Mouse (Mus musculus) hematopoietic stem cell, adult 5-6 weeks (primary cell): ENCODE data around the gene Nudcd3. TPM values are rescaled to one million over a fixed set of nuclear protein-coding genes. Genes with fewer than 3 reads are reported as not detected.

ENCODE experiments used
- ATAC-seq, 2 experiments: fragments of 125-278 bp in 1 of 2; replicated peaks in 1 of 2; 2 replicates each; pipeline ENCODE4 v1.8.0; 2016 to 2017; ENCODE audit warnings: inconsistent platforms in 2 of 2, mild to moderate bottlenecking in 2 of 2, moderate number of reproducible peaks in 2 of 2, low read depth in 1 of 2, moderate TSS enrichment in 1 of 2; ENCODE audit not compliant: low FRiP score in 2 of 2, poor library complexity in 2 of 2, severe bottlenecking in 2 of 2, insufficient read depth in 1 of 2, low TSS enrichment in 1 of 2
- total RNA-seq: library from RNA; stranded (forward); fragments of 172-1452, 232-1000 nt; gene quantifications from 2 replicates; pipeline ENCODE4 v1.2.3, GENCODE M21; 2017

Nudcd3 gene
- total RNA-seq, 1 experiment from 2014 or later = 37.8 TPM

DNA sequence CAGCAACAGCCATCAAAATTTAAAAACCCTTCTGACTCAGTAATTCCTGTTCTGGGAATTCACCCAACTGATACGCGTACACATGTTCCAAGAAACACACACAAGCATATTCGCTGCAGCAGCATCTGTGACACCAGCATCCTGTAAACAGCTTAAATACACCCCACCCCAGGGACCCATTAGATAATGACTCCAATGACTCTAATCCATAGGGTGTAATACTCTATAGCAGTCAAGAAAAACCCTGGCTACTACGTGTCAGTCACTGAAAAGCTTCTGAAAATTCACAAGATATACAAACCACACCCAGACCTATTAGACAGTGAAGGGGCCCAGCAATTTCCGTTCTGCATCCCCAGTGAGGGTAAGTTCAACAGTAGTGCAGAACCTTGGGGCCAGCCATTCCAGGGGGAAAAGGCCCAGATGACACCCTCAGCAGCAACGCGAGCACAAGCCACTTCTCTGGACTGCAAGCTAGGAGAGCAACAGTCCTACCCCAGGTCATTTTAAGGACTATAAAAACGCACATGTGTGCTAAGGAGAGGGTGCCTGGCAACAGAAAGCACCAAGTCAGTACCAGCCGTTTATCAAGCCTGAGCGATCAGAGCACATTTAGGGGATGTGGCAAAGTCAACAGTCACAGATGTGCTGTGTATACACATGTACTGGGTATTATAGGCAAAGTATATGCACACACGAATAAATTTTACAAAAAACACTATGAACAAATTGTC lies 15.8 kb downstream of the Nudcd3 start:
- ATAC-seq = peak; percentile 47 to 57; a peak in 3 of 4 replicates

DNA sequence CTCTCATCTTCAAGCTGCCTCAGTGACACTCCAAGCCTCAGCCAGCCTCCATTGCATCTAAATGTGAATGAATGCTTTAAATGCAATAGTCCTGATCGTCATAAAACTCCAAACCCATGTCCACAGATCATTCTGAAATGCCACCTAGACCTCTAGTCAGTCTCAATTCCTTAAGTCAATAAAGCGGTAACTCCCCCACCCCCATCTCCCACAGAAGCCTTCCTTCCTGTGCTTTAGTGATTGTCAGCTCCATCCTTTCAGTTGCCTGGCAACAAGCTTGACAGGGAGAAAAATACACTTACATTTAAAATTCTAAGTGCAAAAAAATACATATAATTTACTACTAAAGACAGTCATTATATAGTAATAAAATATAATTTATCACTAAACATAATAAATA lies 17.0 kb downstream of the Nudcd3 start:
- ATAC-seq = no peak

DNA sequence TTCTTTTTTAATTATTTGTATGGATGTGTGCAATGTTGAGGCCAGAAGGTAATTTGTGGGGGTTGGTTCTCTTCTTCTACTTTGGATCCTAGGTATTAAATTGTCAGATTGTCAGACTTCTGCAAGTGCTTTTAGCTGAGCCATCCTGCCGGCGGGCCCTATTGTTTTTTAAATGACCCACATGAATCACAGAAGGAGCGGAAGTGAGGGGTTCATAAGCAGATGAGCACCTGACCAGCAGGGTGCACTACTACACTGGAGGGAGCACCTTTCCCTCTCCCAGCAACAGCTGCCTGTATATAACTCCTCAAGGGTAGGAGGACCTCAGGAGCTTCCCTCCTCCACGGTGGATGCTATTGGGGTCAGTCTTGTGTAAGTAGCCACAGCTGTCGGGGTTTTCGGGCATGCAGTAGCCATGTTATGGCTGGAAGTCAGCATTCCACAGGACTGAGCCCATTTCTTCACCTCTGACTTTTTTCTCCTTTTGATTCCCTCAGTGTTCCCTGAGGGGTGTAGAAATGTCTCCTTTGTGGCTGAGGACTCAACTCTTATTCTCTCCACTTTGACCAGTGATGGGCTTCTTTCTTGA lies 19.3 kb downstream of the Nudcd3 start:
- ATAC-seq = no peak

DNA sequence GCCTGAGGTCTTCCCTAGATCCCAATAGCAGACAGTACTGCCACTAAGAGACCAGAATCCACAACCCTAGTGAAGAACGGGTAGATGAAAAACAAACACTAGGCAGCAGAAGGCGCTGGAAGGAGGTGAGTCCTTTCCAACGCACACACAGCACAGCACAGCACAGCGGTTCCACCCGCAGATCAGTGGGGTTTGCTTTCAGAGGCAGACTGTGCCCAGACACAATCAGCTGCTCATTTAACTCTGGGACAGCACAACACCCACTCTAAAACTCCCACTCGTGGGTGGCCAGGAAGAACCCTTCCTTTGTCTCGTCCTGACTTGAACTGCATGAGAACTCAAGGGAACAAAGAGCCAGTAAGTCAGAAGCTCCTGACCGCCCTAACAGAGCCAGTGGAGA lies 21.0 kb downstream of the Nudcd3 start:
- ATAC-seq = no peak

DNA sequence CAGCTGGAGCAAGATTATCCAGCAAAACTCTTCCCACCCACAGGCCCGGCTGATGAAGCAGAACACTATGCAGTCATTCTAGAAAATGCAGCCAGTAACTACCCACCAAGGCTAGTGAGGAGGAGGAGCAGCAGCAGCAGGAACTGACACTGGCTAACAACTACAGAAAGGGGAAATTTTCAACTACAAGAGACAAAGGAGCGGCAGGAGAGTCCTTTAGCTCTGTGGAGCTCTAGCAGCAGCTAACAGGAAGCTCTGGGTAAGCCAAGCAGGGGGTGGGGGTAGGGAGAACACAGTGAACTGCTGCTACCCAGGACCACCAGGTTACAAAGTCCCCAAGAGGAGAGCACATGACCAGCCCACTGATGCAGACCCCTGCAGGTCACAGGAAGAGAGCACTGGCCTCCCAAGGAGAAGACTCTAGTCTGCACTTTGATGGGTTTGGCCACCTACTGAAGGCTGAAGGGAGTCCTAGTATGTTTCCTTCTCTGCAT lies 21.5 kb downstream of the Nudcd3 start:
- ATAC-seq = peak; percentile 51 to 72

DNA sequence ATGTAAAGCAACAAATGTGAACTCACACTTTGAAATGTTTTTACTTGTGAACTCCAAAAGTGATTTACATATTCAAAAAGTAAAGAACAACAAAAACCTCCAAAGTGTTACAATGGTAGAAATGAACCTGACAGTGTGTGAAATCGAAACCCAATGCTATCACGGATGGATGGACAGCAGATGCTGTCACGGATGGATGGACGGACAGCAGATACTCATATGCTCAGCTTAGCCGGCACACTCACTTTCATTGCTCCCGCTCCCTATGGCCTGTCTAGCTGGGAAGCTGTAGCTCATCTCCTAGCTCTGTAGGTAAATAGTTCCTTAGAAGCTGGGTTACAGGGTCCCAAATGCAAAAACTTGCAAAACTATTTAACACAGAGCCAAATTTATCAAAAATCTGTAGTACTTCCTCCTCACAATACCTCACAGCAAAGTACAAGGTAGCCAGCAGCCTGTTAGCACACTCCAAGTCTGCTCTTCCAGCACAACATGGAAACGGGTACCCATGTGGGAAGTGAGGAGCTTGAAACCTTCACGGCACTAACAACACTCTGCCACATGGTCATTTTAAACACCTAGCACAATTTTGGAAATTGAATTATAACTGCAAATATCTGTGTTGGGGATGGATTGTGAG lies 22.3 kb downstream of the Nudcd3 start:
- ATAC-seq = no peak

DNA sequence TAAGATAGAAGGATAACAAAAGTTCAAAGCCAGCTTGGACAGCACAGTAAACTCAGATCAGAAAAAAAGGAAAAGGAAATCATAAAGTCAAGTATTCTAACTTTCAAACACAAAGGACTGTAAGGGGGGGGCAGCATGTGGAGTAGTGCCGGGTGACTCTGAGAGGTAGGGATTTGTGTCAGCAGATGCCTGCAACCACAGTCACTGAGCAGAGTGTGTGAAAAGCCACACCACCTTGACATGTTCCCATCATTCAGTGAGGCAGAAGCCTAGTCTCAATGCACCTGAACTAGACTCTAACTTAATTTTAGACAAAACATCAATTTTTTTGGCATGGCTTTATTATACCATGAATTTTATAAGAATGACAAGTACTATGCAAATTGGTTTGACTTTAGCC lies 24.7 kb downstream of the Nudcd3 start:
- ATAC-seq = no peak

DNA sequence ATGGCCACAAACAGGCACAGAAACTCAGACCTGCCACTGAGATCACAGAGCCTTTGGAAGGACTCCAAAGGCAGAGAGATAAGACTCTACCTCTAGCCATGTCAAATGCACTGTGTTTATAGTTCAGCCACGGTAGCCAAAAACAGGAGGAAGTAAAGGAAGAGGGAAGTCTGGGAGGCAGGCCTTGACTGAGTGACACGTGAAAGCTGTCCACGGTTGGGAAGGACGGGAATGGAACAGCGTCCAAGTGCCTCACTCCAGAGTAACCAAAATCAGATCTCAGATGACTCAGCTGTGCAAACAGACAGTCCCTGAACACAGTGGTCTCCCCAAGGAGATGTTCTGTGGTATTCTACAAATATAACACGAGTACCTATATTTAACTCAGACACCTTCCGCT lies 25.5 kb downstream of the Nudcd3 start:
- peak in 1 of 2 experiments; percentile 9; a peak in 3 of 4 replicates for ATAC-seq

DNA sequence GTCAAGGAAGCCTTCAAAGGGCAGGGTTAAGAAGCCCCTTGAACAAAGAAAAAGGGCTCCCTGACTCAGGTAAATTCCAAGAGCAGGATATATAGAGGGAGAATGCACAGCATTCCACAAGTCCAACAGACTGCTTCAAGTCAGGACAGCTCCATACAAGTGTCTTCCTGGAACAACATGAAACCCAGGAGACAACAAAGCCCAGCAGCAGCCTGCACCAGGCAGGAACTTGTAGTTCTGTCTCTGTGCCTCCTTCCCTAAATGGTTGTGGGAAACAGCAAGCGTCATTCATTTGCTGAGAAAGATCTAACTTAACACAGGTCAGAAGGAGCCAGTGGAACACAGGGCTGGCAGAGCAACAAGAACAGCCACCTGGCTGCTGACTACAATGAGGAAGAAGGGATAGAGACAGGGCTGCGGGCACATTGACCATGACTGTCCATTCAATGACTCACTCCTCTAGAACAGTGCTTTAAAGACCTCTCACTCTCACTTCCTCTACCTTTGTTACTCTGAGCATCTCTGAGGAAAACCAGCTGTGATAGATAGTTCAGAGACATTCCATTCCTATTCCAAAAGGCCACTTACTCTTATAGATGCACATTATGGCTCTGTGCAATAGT lies 31.1 kb downstream of the Nudcd3 start:
- ATAC-seq = no peak

DNA sequence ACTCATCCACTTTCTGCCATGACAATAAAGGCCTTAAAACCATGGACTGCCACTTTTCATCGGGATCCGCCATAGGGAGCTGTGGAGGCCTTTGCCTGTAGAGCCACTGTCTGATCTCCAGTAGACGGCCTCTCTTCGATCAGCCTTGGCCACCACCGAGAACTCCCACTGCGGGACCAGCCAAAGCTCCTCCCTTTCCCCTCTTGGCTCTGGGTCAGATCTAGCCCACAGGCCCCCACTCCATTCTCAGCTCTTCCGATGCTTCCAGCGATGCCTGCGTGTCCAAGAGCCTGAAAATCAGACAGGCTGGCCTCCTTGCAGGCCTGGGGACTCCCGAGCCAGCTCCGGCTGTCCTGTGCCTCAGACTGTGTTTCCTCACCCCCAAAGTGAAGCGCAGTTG lies 33.9 kb downstream of the Nudcd3 start:
- no peak for ATAC-seq

DNA sequence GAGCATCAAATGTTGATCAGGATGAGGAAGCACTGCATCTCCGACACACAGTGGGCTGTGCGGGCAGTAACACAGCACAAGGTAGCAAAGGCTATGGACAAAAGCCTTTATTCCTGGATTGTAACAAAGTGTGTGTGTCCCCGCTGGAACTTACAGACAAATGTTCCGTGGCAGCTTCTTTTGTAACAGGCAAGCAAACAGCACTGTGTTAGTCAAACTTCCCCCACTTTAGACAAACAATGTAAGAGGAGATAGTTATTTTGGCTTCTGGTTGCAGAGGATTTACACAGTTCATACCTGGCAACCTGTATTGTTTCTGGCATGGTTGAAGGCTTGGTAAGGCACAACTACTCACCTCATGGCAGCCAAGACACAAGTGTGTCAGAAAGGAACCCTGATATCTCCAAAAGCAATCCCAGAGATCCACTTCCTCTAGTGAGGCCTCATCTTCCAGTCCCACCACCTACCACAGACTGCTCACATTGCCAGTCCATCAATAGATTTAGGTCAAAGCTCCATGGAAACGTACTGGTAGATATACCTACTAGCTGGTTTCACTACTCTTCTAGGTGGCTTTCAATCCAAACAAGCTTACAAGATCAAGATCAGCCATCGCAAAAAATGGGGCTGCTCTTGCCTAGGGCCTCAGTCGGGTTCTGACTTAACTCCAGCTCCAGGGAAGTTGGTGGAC lies 34.7 kb downstream of the Nudcd3 start:
- ATAC-seq = no peak

DNA sequence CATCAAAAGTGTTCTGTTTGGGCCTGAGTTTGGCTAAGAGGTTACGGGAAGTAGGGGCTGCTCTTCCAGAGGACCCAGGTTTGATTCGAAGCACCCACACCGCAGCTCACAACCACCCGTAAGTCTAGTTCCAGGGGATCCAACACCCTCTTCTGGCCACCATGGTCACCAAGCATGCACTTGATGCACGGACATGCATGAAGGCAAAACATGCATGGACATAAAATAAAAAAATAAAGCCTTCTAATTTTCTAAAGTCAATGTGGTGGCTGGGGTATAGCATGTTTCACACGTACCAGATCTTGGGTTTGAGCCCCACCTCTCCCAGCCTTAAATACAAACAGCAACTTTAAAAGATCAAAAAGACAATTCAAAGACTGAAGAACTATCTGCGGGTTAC lies 35.4 kb downstream of the Nudcd3 start:
- no peak for ATAC-seq

DNA sequence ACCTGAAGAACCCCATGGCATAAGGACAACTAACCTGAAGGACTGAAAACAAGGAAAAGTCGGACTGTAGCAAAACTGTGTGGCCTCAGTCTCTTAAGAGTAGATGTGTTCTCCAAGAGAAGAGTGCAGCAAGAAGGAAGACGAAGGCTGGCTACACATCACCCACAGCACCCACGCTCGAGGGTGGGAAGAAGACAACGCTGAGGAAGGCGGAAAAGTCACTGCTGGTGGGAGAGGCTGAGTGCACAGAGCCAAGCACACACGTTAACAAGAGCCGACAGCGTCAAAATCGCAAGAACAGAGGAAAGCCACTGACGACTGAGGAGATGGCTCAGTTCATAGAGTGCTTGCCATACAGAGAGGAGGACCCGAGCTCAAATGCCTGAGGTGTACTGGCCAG lies 36.5 kb downstream of the Nudcd3 start:
- no peak for ATAC-seq

DNA sequence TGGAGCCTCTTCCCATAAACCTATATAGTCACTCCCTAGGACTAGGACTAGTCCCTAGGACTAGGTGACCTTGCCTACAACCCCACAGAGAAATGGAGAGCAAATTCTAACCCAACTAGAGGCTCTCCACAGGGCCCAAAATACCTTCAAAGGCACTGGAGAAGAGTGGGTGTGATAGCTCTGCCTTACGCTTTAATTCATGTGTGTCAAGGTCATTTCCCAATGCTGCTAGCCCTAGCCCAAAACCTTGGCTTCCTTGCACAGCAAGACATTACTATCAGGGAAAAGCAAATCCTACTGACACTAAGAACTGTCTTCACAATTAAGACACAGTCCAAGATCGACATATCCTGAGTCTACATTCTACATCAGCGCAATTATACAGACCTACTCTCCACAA lies 37.2 kb downstream of the Nudcd3 start:
- ATAC-seq = no peak

DNA sequence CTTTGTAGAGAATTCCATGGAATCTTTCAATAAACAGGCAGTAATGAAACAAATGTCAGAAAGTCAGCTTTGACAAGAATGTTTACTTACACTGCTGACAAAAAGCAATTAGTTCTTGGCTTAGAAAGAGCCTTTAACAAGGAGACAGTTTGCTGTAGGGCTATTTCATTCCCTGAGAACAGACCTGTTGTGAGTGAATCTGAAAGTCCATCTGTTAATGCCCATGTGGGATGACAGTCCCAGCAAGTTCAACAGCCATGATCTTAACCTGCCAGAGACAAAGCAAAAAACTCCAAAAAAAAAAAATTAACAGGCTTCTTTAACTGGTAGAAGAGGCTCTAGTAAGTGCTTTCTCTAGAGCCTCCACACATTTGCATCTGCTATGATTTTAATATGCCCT lies 38.7 kb downstream of the Nudcd3 start:
- ATAC-seq = no peak

DNA sequence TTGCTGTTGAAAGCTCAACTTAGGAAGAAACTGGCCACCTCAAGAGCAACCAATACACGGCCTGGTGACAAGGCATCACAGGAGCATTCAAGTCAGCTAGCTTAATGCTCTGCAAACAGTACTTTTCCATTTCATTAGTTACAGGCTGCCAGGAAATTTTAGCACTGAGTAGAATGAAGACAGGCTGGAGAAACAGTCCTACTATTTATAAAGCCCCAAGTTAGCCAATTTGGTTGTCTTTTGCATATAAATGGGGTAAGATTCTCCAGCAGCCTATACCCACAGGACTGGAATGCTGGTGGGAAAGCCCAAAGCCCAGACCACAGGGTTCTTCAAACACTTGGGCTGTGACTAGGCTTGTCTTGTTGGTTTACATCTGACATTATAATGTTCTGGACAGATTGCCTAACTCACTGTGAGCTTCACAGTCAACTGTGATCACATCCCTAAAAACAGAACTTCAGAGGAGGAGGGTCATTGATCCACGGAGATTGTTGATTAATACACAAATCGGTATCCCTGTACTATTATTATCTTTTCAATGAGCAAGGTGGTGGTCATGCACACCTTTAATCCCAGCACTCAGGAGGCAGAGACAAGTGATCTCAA lies 39.4 kb downstream of the Nudcd3 start:
- no peak for ATAC-seq

DNA sequence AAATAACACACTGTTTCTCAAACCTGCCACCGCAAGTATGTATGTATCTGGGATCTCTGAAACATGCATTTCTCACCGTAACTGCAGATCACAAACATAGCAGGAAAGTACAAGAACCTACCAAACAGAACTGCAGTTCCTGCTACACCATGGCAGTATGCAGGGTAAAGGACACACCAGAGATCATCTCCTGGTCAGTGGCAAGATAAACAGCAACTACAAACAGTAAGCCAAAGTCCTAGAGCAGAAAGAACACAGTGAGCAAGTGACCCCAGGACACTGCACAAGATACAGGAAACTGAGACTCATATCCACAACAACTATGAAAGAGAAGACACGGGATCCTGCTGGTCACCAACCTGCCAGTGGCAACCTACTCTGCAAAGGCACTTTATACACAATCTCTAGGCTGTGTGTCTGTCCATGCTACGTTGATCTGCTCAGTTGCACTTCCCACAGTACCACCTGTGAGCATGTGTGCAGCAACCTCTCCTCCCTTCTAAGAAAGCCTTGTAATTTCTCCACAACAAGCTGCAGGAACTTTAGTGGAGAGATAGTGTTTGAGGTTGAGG lies 40.4 kb downstream of the Nudcd3 start:
- no peak for ATAC-seq
